Mouse (Mus musculus): ENCODE results near the gene Parp12.

Parp12 gene

DNA sequence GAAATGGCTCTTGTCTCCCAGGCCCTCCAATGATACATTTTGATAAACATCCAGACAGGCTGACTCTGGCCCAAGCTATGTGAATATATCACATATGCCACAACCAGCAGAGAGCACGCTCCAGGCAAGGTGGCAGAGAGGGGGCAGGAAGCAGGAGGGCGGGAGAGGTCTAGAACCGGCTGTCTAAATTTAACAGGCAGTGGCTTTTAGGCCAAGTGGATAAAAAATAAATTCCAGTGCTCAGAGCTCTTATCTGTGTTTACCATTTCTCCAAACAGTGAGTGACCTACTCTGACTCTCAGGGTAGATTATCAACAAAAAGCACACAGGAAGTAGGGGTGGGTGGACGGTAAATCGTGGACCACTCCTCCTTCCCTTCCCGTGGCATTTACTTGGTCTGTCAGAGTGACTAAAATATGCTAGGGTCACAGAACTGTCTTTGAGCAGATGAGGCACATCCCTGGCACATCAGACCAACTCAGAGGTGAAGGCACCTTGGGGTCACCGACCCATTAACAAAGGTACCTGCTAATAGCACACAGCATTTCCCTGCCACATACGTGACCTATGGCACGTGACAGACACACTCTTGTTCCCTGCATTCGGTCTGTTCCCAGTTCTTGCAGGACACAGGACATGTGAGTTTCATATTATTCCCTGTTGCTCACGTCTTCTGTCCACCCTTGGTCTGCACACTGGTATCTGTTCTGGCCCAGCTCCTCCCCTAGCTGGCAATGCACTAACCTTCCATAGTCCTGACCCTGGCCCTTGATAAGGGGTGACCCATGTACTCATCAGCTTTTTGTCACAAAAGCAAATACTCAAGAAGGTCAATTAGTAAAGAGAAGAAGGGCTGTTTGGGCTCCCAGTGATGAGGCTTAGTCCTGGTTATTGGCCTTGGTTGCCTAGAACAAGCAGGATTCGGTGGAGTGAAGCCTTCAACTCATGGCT, 58.3 kb downstream of the Parp12 start:
- in situ Hi-C loops (cut with MboI; ENCODE audit: unreplicated experiment in 2 of 2), result loop anchor here (10.0 kb wide), 3 partner anchors 135 to 405 kb away; no protein-coding TSS in a partner anchor

DNA sequence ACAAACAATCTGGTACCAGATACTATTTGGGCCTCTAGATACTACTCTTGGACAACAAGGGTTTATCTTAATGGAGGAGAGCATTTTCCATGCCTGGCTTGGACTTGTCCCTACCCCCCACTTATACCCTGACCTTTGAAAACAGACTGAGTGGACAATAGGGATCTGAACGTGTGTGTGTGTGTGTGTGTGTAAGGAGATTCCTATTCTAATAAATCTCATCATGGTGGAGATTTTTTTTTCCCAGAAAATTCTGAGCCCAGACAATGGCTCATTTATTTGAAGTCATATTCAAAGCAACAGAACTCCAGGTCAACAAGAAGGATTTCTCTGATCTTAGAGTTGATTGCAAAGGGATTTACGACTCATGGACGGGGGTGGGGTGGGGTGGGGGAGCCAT, 59.2 kb downstream of the Parp12 start:
- in situ Hi-C loops (cut with MboI; ENCODE audit: unreplicated experiment in 2 of 2), result no loop called here

DNA sequence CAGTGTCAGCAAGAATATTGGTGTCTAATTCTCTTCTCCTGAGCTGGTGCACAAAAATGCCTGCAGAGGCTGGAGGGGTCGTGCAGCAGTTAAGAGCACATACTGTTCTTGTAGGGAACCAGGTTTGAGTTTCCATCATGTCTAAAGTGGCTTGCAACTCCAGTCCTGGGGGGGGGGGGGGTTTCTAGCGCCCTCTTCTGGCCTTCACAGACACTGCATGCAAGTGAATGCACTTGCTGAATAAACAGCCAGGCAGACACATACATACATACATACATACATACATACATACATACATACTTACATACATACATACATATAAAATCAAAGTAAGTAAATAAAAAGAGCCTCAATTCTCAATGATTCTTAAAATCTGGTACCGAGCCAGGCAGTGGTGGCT, 59.8 kb downstream of the Parp12 start:
- in situ Hi-C loops (cut with MboI; ENCODE audit: unreplicated experiment in 2 of 2), result no loop called here

DNA sequence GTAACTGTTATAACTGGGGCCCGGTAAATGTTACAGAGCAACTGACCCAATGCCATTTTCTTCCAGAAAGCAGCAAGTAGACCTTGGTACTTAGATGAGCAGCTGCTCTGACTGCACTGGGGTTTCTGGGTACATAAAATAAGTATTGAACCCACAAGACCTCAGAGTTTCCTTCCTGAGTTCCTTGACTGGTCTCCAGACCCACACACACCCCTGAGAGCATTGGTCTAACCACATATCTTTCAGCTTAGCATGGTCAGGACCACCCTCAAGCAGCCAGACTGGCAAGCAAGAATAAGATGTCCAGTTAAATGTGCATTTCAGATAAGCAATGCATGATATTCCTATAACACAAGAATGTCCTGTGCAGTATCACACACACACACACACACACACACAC, 61.0 kb downstream of the Parp12 start:
- in situ Hi-C loops (cut with MboI; ENCODE audit: unreplicated experiment in 2 of 2), result no loop called here

DNA sequence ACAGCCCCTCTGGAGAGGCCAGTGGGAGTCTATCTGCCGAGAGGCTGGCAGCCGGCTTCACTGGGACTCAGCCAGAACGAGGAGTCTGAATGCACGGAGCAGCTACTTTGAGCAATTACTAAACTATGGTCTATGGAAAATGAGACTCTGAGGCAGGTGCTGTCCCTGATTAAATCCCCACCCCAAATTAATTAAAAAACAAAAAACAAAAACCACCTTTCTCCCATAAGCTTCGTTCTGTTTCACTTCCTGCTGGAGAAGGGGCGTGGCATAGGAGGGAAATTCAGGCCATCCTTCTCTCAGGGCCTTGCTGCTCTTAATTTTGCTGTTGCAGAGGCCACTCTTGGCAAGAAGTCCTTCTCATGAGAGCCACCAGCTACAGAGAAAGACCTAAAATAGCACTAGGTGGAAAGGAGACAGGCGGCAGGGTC, 62.3 kb downstream of the Parp12 start:
- in situ Hi-C loops (cut with MboI; ENCODE audit: unreplicated experiment in 2 of 2), result no loop called here

DNA sequence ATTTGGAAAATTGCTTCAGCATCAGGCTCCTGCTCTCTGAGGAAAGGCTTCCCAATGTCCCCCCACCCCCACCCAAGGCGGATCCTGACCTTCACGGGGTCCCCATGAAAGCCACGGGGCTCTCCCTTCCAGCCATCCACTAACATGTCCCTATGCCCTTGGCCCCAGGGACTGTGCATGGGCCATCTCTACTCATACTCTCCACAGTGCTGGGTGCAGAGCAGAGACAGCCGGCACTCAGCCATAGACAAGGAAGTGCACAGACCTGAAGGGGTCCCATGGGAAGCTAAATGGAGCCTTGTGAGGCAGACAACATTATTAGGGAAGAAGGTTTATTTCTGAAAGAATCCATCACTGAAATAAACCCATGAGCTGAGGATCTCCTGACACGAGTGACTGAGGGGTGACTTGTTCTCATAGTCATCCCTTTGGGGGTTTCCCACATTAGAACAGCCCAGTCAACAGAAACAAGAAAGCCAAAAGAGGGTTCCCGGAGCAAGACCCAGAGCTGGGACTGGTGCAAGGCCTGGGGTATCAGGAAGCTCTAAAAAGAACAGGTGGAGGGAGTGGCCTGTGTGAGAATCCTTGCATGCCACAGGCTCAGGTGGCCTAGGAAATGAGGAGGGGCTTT, 63.2 kb downstream of the Parp12 start:
- in situ Hi-C loops (cut with MboI; ENCODE audit: unreplicated experiment in 2 of 2), result no loop called here

DNA sequence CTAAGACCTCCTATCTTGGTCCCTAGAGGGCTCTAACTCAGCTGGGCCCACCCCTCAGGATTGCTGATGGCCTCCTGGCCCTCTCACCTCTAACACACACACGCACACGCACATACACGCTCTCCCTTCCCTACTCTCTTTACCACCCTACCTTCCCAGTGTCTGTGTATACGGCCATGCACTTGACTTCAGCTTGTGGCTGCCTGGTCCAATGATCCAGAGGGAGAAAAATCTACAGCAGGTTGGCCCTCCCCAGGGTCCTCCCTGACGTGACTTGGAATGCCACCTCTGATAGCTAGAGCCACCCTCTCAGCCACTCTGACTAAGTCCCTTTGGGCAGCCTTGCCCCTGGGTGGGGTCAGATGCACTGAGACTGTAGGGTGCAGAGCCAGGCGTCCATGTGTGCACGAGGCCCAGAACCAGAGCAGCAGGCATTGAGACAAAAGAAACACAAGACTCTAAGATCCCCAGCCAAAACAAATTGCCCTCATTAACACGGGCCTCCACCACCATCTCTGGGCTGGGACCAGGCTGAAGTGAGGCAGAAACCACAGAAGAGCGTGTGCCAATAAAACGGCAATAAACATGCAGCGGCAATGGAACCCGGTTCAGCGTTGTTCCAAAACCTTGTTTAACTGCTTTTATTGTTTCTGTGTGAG, 63.8 kb downstream of the Parp12 start:
- in situ Hi-C loops (cut with MboI; ENCODE audit: unreplicated experiment in 2 of 2), result no loop called here

DNA sequence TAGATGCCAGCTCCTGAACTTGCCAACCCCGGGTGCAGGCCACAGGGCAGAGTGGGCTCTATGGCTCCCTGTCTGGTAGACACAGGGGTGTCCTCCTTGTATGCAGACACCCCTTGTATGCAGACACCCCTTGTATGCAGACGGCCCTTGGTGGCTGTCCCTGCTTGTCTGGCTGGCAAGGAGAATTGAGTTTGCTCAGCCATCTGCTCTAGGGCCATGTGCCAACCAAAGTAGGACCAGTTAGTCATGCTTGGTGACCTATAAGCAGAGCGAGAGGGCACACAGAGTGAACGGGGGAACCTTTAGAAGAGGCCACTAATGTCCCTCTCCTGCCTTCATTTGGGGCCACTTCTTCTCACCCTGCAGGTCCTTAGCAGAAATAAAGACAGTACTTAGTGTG, 65.5 kb downstream of the Parp12 start:
- in situ Hi-C loops (cut with MboI; ENCODE audit: unreplicated experiment in 2 of 2), result no loop called here

DNA sequence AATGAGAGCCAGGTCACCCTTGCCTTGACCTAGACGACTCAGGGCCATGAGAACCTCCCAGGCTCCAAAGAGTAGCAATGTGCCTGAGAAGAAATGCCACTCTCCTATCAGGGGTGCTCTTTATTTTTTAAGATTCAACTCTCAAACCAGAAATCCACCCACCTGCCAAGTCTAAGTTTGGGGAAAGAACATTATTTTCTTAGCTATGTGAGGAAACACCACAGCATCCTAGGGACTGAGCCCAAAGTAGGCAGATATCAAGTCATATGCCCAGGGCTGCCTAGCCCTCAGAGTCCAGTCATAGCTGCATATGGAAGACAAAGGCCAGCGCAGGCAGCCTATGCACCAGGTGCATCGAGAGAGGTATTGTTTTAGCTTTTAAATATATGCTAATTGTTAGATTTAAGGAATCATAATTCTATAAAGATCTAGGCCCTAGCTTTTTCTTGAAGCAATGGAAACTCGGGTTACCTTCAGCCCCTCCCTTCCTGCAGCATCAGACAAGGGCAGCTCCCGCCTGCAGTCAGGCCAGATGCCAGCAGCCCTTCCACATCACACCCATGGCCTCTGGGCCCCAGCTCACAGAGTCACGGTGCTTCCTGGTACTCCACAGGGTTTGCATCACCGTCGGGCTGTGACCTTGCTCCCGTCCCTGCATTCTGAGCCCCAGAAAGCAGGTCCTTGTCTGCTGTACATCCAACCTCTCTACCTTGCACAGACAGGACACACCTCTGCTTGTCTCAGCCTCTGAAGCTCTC, 66.2 kb downstream of the Parp12 start:
- in situ Hi-C loops (cut with MboI; ENCODE audit: unreplicated experiment in 2 of 2), result no loop called here

DNA sequence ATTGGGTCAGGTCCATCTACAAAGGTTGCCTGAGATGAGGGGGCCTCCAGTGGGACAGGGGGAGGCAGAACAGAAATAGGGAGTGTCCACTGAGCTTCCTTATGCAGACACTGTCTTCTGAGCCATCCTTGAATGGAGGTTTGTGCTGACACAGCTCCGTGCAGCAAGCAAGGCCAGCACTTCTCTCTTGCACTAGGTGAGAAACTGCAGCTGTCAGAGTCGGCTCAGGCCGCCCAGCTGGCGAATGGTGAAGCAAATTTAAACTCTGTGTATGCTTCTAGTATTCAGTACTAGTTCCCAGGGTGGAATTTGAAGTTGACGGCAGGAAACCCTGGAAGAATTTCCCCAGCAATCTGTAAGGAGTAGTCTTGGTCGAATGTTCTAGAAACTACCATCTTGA, 67.3 kb downstream of the Parp12 start:
- in situ Hi-C loops (cut with MboI; ENCODE audit: unreplicated experiment in 2 of 2), result no loop called here

DNA sequence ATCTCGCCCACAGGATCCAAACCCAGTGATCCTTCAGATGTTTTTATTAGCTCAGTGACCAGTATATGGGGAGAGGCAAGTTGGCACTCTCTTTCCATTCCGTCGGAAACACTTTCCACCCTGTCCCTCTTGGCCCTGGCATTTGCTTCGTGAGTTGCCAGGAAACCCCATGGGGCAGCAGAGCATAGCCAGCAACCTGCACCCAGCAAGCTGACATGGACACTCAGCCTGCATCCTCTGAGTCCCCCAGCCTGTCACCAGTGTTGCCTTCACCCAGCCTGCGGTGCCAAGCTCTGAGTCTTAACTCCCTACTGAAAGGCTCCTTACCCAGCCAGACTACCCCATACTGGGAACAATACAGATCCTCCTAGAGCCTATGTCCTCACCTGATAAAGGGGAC, 69.0 kb downstream of the Parp12 start:
- in situ Hi-C loops (cut with MboI; ENCODE audit: unreplicated experiment in 2 of 2), result no loop called here

DNA sequence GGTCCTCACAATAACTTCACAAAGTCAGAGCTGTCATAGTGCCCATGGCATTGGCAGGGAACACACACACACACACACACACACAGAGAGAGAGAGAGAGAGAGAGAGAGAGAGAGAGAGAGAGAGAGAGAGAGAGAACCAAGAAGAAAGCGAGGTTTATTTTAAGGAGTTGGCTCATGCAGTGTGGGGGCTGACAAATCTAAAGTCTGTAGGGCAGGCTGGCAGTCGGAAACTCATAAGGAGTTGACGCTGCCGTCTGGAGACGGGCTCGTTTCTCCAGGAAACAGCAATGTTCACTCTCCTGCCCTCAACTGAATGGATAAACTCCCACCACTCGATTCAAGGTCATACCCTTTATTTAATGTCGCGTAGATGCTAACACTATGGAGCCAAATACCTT, 77.7 kb downstream of the Parp12 start:
- in situ Hi-C loops (cut with MboI; ENCODE audit: unreplicated experiment in 2 of 2), result no loop called here

Measured in v-Abl transformed pro-B cells (cell line).